Mouse (Mus musculus) lung, adult 2 months (tissue): ENCODE results near the gene Nol4l.

Experiments
- CTCF ChIP-seq: fragments of 200-500 bp; IDR thresholded peaks from 2 replicates; pipeline ENCODE4 v1.5.1; 2011; ENCODE audit warnings: mild to moderate bottlenecking, low read length, control low read depth; ENCODE audit not compliant: insufficient read depth
- POLR2A ChIP-seq: fragments of 200-500 bp; IDR thresholded peaks from 2 replicates; pipeline ENCODE4 v1.6.1; 2011; ENCODE audit warnings: low read depth, mild to moderate bottlenecking, control low read depth, low read length, borderline replicate concordance; ENCODE audit errors: extremely low read depth

DNA sequence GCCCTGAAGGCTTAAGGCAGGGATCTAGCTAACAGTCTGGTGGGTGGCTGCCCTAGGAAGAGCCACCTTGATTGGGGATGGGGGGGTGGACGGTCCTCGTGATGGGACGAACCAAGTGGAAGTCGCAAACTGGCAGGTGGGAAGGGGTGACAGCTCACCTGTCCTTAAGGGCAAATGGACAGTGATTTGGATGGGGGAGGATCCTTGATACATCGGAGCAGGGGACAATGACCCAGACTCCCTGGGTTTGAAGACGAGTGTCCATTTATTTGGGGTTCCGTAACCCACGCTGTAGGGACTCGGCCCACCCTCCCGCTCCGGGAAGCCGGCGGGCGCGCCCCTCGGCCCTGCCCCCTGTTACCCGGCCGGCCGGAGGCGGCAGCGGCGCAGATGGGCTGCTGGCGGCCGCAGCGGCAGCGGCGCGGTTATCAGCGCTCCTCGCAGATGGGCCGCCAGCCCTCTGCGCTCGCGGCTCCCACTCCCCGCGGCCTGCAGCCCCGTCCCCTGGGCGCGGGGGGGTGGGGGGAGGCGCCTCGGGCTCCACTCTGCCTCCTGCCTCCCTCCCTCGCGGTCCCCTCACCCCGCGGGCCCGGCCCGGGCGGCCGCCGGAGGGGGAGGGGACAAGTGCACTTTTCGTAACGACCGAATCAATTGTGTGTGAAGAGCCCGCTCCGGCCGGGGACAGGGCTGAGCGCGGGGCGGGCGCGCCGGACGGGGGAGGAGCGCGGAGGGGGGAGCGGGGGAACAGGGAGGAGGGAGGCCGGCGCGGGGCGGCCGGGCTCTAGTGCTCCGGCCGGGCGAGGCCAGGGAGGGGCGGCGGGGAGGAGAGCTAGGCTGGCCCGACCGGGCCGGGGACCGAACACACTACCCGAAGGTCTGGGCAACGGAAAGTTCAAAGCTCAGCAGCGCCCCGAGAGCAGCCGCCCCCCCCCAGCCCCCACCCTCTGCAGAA is 1.9 kb downstream of the Nol4l start:
- TF ChIP-seq CTCF, result no peak
- TF ChIP-seq POLR2A, result no peak
